In genomic region chr13:37473359-37473758, GRCm38 (mm10) we compare ENCODE assay signal across 14 mouse cellular contexts.
"Had no signal": no experiment of that assay in that cellular context is flagged by ENCODE, and none has a peak within 500 bp of the region (broad histone marks: within the 10 kb centered on the region; RNA-seq: fewer than 3 reads in every experiment).

No protein-coding gene starts in this region.

- H3K27ac ChIP-seq: hindbrain, embryonic 13.5 days; hindbrain, postnatal 0 days; limb, embryonic 12.5 days; liver, embryonic 13.5 days; midbrain, embryonic 12.5 days; stomach, postnatal 0 days had no signal

- H3K27me3 ChIP-seq: hindbrain, embryonic 13.5 days had no signal

- DNase-seq: kidney, adult 11 months; layer of hippocampus, adult 9-11 months; liver; liver, embryonic 13.5 days; liver, postnatal 0 days; right cerebral cortex, adult 18-20 months; right cerebral cortex, postnatal 25 days; thymus, postnatal 4 days had no signal

- H3K4me3 ChIP-seq: hindbrain, embryonic 13.5 days; limb, embryonic 12.5 days; liver, embryonic 13.5 days; midbrain, embryonic 12.5 days had no signal

- H3K4me2 ChIP-seq: hindbrain, embryonic 13.5 days; limb, embryonic 12.5 days; liver, embryonic 13.5 days; midbrain, embryonic 12.5 days had no signal

- ATAC-seq: hindbrain, postnatal 0 days; liver, postnatal 0 days; midbrain, embryonic 16.5 days had no signal

- H3K9ac ChIP-seq: hindbrain, embryonic 13.5 days; limb, embryonic 12.5 days; liver, embryonic 13.5 days; liver, postnatal 0 days; midbrain, embryonic 12.5 days had no signal

- H3K36me3 ChIP-seq: hindbrain, embryonic 13.5 days; limb, embryonic 12.5 days; liver, embryonic 13.5 days; midbrain, embryonic 12.5 days had no signal

- H3K9me3 ChIP-seq: limb, embryonic 12.5 days; liver, embryonic 13.5 days; midbrain, embryonic 12.5 days had no signal
